Mouse (Mus musculus): Measurements from ENCODE around the gene Uqcr10. TPM values are rescaled to one million over a fixed set of nuclear protein-coding genes. Genes with fewer than 3 reads are reported as not detected.
A peak's percentile ranks its signal among the peaks of the same experiment; 100 is the strongest.

Gene Uqcr10
- polyA plus RNA-seq, 1 experiment from 2014 or later = 678 TPM

DNA sequence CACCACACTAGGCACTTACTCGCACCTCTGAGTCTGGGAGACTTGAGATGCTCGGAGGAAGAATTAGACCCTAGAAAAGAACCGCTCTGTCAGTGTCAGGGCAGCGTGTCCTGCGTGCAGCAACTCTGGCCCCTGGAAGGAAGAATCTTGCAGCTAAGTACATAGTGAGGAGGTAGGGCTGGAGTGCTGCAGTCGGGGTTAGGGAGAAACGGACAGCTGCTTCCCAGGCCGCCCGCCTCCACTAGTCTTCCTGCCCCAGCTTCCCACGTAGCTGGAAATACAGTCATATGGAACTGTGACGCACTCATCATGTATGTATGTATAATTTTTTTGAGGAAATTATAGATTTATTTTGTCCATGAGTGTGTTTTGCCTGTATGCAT, 41.7 kb downstream of the Uqcr10 start:
- Histone ChIP-seq H3K36me3 (peaks cover 34% of the 10 kb centered on the region), H3K27ac (replicated peaks) (no peak overlapping the region), H3K4me2 (no peak overlapping the region), H3K4me3 (no peak overlapping the region), H3K27me3 (no peaks in the 10 kb centered on the region), H3K4me1 (replicated peaks) (0 out of 2 replicates have a peak, but pooled peaks cover 4% of the 10 kb centered on the region), H3K9me3 (no peaks in the 10 kb centered on the region), H3K9ac (no peak overlapping the region)
- ATAC-seq (ENCODE audit: low FRiP score, low read depth) = no peak
- WGBS = 89% methylated on average over 11 of the region's 11 CpGs

DNA sequence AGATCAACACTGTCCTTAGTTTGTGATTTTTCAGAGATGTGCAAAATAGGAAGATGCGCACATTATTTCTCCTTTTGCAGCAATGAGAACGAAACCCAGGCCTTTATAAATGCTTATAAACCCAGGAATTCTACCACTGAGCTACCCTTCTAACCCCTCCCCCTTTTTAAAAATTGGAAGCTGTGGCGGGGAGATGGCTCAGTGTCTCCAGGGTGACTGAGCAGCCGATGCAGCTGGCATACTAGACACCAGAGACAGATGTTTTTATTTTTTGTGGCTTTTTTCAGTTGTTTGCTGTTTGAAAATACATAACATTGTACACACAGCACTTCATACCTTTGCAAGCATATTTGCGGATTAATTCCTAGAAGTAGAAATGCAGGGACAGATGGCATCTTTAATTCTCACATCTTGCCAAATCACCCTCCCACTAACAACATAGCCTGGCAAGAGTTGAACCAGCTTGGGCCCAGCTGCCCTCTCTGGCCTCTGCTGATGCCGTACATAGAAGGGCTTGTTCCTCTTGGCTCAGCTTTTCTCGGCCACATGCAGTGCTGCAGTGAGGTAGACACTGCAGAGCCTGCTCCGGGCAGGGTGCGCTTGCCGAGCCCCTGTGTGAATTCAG, 42.2 kb downstream of the Uqcr10 start:
- Histone ChIP-seq H3K36me3 (peaks cover 34% of the 10 kb centered on the region), H3K9me3 (no peaks in the 10 kb centered on the region), H3K4me1 (replicated peaks) (0 out of 2 replicates have a peak, but pooled peaks cover 4% of the 10 kb centered on the region), H3K9ac (no peak overlapping the region), H3K27me3 (no peaks in the 10 kb centered on the region), H3K4me3 (no peak overlapping the region), H3K4me2 (no peak overlapping the region), H3K27ac (replicated peaks) (no peak overlapping the region)
- 66% methylated on average over 10 of the region's 10 CpGs for WGBS
- no peak for ATAC-seq (ENCODE audit: low FRiP score, low read depth)

DNA sequence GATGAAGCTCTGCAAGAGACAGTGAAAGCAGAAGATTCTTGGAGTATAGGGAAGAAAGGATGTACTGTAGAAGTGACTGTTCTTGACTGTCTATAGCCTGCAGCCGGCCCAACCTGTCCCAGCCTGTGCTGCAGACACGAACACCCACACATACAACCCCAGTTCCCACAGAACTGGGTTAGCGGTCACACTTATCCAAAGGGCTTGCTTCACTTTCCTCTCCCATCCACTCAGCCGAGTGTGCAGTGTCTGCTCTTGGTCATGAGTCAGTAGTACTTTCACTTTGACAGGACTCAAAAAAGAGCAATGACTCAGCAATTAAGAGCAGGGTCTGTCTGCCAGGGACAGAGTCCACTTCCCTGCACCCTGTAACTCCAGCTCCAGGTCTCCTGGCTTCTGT, 42.8 kb downstream of the Uqcr10 start:
- Histone ChIP-seq H3K4me3 (no peak overlapping the region), H3K9ac (no peak overlapping the region), H3K27me3 (no peaks in the 10 kb centered on the region), H3K36me3 (peaks cover 34% of the 10 kb centered on the region), H3K27ac (replicated peaks) (no peak overlapping the region), H3K4me1 (replicated peaks) (0 out of 2 replicates have a peak, but pooled peaks cover 4% of the 10 kb centered on the region), H3K4me2 (no peak overlapping the region), H3K9me3 (no peaks in the 10 kb centered on the region)
- 90% methylated on average over 4 of the region's 4 CpGs for WGBS
- no peak for ATAC-seq (ENCODE audit: low FRiP score, low read depth)

DNA sequence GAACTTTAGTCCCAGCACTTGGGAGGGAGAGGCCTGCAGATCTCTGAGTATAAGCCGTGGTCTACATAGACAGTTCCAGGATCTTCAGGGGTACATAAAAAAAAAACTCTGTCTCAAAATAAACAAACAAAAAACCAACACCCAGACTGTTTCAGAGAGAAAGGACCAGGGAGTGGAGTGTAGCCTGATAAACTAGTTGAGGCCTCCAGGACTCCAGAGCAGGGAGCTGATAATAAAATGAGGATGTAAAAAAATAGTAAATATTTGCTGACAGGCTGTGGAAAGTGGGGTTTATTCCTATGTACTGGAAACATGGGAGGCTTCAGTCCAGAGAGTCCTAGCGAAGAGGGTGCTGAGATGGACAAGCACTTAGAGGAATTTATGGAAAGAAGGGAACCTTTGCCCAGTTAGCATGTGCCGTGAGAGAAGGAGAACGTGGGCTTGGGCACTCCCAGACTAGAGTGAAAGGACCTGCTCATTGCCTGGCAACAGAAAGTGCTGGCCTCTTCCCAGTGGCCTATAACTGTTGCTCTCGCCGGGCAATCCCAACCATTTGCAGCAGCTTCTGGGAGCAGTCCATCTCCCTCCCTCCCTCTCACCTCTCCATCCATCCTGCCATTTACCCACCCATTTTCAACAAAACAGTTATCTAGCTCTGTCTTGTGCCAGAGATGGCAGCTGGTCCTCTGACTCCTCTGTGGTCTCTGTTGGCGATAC, 43.7 kb downstream of the Uqcr10 start:
- H3K9me3 ChIP-seq = no peaks in the 10 kb centered on the region
- 74% methylated on average over 7 of the region's 7 CpGs for WGBS
- H3K27ac ChIP-seq (replicated peaks) = no peak overlapping the region
- ATAC-seq (ENCODE audit: low FRiP score, low read depth) = 0 out of 2 replicates have a peak, but pooled peaks have one; percentile 48
- H3K9ac ChIP-seq = no peak overlapping the region
- no peaks in the 10 kb centered on the region for H3K27me3 ChIP-seq
- H3K4me2 ChIP-seq = no peak overlapping the region
- 0 out of 2 replicates have a peak, but pooled peaks cover 4% of the 10 kb centered on the region for H3K4me1 ChIP-seq (replicated peaks)
- H3K36me3 ChIP-seq = peaks cover 34% of the 10 kb centered on the region
- H3K4me3 ChIP-seq = no peak overlapping the region

DNA sequence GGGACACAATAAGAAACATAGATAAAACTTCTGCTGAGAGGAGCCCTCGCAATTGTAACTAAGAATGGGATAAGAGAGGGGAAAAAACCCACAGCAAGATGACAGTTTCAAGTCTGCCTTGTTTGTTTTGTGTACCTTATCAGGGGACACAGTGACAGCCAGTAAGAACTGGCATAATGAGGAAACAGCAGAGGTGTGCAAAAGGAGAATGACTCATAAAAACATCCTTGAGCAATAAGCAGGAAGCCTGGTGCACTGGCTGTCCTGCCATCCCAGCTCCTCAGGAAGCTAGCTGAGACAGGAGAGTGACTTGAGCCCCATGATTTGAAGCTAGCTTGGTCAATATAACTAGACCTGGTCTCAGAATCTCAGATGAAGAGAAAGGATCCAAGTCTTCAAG, 44.3 kb downstream of the Uqcr10 start:
- ATAC-seq (ENCODE audit: low FRiP score, low read depth) = no peak
- 0 out of 2 replicates have a peak, but pooled peaks cover 4% of the 10 kb centered on the region for H3K4me1 ChIP-seq (replicated peaks)
- H3K4me2 ChIP-seq = no peak overlapping the region
- H3K9ac ChIP-seq = no peak overlapping the region
- H3K36me3 ChIP-seq = peaks cover 34% of the 10 kb centered on the region
- no peaks in the 10 kb centered on the region for H3K27me3 ChIP-seq
- no peak overlapping the region for H3K27ac ChIP-seq (replicated peaks)
- 96% methylated on average over 1 of the region's 1 CpGs for WGBS
- H3K4me3 ChIP-seq = no peak overlapping the region
- no peaks in the 10 kb centered on the region for H3K9me3 ChIP-seq

Other genes with a start within 250 kb of the Uqcr10 start
- 34.3 and 34.4 TPM in 2 replicates for gene Mtmr3, start 109.5 kb downstream of the Uqcr10 start, polyA plus RNA-seq (2015; fragmentation: Nextera tagmentation; extraction: Ambion mirVana)
- not detected in 2 replicates for gene Gm11032, start 84.3 kb downstream of the Uqcr10 start, polyA plus RNA-seq (2015; fragmentation: Nextera tagmentation; extraction: Ambion mirVana)
- 21.1 and 21.4 TPM in 2 replicates for gene Ascc2, start 66.6 kb downstream of the Uqcr10 start, polyA plus RNA-seq (2015; fragmentation: Nextera tagmentation; extraction: Ambion mirVana)
- gene Zmat5, start 336 bp upstream of the Uqcr10 start, polyA plus RNA-seq (2015; fragmentation: Nextera tagmentation; extraction: Ambion mirVana) = 62.2 and 63.8 TPM in 2 replicates
- 2.3 and 2.7 TPM in 2 replicates for gene Cabp7, start 42.4 kb upstream of the Uqcr10 start, polyA plus RNA-seq (2015; fragmentation: Nextera tagmentation; extraction: Ambion mirVana)
- gene Nf2, start 145.2 kb upstream of the Uqcr10 start, polyA plus RNA-seq (2015; fragmentation: Nextera tagmentation; extraction: Ambion mirVana) = 66.8 and 72.3 TPM in 2 replicates
- 137 and 139 TPM in 2 replicates for gene Nipsnap1, start 169.6 kb upstream of the Uqcr10 start, polyA plus RNA-seq (2015; fragmentation: Nextera tagmentation; extraction: Ambion mirVana)
- 48.7 and 51.4 TPM in 2 replicates for gene Thoc5, start 191.0 kb upstream of the Uqcr10 start, polyA plus RNA-seq (2015; fragmentation: Nextera tagmentation; extraction: Ambion mirVana)
- gene Nefh, start 243.7 kb upstream of the Uqcr10 start, polyA plus RNA-seq (2015; fragmentation: Nextera tagmentation; extraction: Ambion mirVana) = 11.2 and 11.6 TPM in 2 replicates

All from hindbrain, embryonic 15.5 days (tissue).